Mouse (Mus musculus) C2C12 (cell line): ENCODE results near the gene Fkbp6. TPM values are rescaled to one million over a fixed set of nuclear protein-coding genes. Genes with fewer than 3 reads are reported as not detected.

Source experiments
- H3K27me3 ChIP-seq: one replicate; pipeline ENCODE4 v1.6.1; 2011; ENCODE audit not compliant: control insufficient read depth, insufficient read depth, insufficient read length
- H3K36me3 ChIP-seq: one replicate; pipeline ENCODE4 v1.6.1; 2011; ENCODE audit not compliant: control insufficient read depth, insufficient read depth
- H3K4me3 ChIP-seq: one replicate; pipeline ENCODE4 v1.5.1; 2011; ENCODE audit warnings: mild to moderate bottlenecking, control low read depth; ENCODE audit not compliant: poor library complexity, insufficient read depth, severe bottlenecking
- H3K79me2 ChIP-seq: one replicate; pipeline ENCODE4 v1.6.1; 2011; ENCODE audit not compliant: control insufficient read depth, insufficient read depth
- H3K79me3 ChIP-seq: one replicate; pipeline ENCODE4 v1.6.1; 2011; ENCODE audit warnings: low read depth, control low read depth
- H3ac ChIP-seq: one replicate; pipeline ENCODE3; 2011; ENCODE audit warnings: low read depth; ENCODE audit not compliant: control insufficient read depth, insufficient read length
- CEBPB ChIP-seq: IDR thresholded peaks from one replicate; pipeline ENCODE4 v1.6.1; 2011; ENCODE audit warnings: low read depth, mild to moderate bottlenecking, control low read depth, moderate library complexity
- CTCF ChIP-seq: IDR thresholded peaks from one replicate; pipeline ENCODE4 v1.5.1; 2011; ENCODE audit not compliant: control insufficient read depth, insufficient read depth, insufficient read length
- FOSL1 ChIP-seq: IDR thresholded peaks from one replicate; pipeline ENCODE4 v1.8.0; 2011; ENCODE audit warnings: mild to moderate bottlenecking, low read length; ENCODE audit not compliant: poor library complexity, insufficient read depth, severe bottlenecking
- MAX ChIP-seq: IDR thresholded peaks from one replicate; pipeline ENCODE4 v1.6.1; 2011; ENCODE audit warnings: mild to moderate bottlenecking, control low read depth
- MYOD1 ChIP-seq: IDR thresholded peaks from one replicate; pipeline ENCODE4 v1.6.1; 2011; ENCODE audit warnings: low read depth; ENCODE audit not compliant: control insufficient read depth, insufficient read length
- MYOG ChIP-seq: IDR thresholded peaks from one replicate; pipeline ENCODE4 v1.6.1; 2011; ENCODE audit not compliant: control insufficient read depth, insufficient read length; ENCODE audit errors: extremely low read depth
- USF1 ChIP-seq: IDR thresholded peaks from one replicate; pipeline ENCODE4 v1.6.1; 2011; ENCODE audit warnings: low read depth, mild to moderate bottlenecking, control low read depth, moderate library complexity
- polyA plus RNA-seq: library from polyadenylated mRNA; unstranded; fragments of >200 nt; fragmentation: generic; extraction: Trizol; gene quantifications from one replicate; pipeline ENCODE4 v1.2.1, GENCODE M21; 2012; ENCODE audit warnings: missing spikeins

Gene Fkbp6
- polyA plus RNA-seq, 1 experiment: not detected

- Histone ChIP-seq H3K36me3 (no peaks in the 10 kb centered on the region), H3K79me3 (no peaks in the 10 kb centered on the region), H3K79me2 (no peaks in the 10 kb centered on the region), H3K27me3 (peaks cover 65% of the 10 kb centered on the region), H3ac (no peak overlapping the region), H3K4me3 (no peak overlapping the region)
- TF ChIP-seq MYOD1: no peak
- no peak for TF ChIP-seq MAX
- TF ChIP-seq FOSL1: no peak
- TF ChIP-seq CTCF: no peak
- no peak for TF ChIP-seq USF1
- no peak for TF ChIP-seq CEBPB
- no peak for TF ChIP-seq MYOG
These were observed 2.3 kb downstream of the Fkbp6 start for GRCm38 (mm10) chr5:135347511-135348011.

DNA sequence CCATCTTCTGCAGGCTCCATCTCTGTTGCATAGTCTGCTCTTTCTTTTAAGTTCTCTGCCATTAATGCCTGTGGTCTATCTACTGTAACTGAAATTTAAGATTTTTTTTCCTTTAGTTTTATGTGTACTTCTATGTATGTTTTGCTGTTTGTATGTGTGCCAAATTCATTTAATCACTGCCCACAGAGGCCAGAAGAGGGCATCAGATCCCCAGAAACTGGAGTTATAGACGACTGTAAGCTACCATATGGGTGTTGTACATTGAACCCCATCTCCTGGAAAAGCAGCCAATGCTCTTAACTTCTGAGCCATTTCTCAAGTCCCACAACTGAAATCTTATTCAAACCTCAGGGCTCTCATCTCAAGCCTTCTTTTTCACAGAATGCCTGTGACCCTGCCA lies 3.4 kb downstream of the Fkbp6 start:
- TF ChIP-seq MYOD1: no peak
- no peak for TF ChIP-seq MYOG
- no peak for TF ChIP-seq MAX

DNA sequence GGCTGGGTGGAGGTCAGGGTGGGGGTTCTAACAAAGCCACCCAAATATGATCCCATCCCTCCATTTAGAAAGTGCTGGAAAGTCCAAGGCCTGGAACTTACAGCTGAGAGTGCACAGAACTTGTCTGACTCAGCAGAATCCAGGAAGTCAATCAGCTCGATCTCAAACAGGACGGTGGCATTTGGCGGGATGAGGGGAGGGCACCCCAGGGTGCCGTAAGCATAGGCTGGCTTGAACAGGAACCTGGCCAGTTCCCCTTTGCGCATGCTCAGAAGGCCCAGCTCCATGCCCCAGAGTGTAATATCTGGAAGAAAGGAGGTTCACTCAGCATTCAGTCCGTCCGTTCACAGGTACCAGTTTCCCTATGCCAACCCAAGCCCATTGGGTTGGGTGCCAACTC lies 3.9 kb downstream of the Fkbp6 start:
- TF ChIP-seq CEBPB: no peak
- H3K79me3 ChIP-seq: no peaks in the 10 kb centered on the region
- H3K36me3 ChIP-seq: no peaks in the 10 kb centered on the region
- H3K79me2 ChIP-seq: no peaks in the 10 kb centered on the region
- no peak overlapping the region for H3K4me3 ChIP-seq
- H3K27me3 ChIP-seq: peaks cover 74% of the 10 kb centered on the region
- H3ac ChIP-seq: no peak overlapping the region

More for the DNA sequence above, 3.4 kb downstream of the Fkbp6 start:
- Histone ChIP-seq H3K27me3 (peaks cover 70% of the 10 kb centered on the region), H3K79me2 (no peaks in the 10 kb centered on the region), H3K36me3 (no peaks in the 10 kb centered on the region), H3K4me3 (no peak overlapping the region), H3K79me3 (no peaks in the 10 kb centered on the region), H3ac (no peak overlapping the region)

GRCm38 (mm10) chr5:135337575-135337974 lies 12.3 kb downstream of the Fkbp6 start:
- H3K36me3 ChIP-seq: no peaks in the 10 kb centered on the region
- H3ac ChIP-seq: no peak overlapping the region
- peaks cover 54% of the 10 kb centered on the region for H3K27me3 ChIP-seq

GRCm38 (mm10) chr5:135331161-135331560 lies 18.7 kb downstream of the Fkbp6 start:
- H3K27me3 ChIP-seq: peaks cover 19% of the 10 kb centered on the region
- TF ChIP-seq CTCF (no peak), USF1 (no peak), MAX (no peak), FOSL1 (no peak), MYOD1 (no peak), MYOG (no peak), CEBPB (no peak)
- no peaks in the 10 kb centered on the region for H3K79me3 ChIP-seq
- no peaks in the 10 kb centered on the region for H3K36me3 ChIP-seq
- no peak overlapping the region for H3ac ChIP-seq
- no peaks in the 10 kb centered on the region for H3K79me2 ChIP-seq
- no peak overlapping the region for H3K4me3 ChIP-seq

More at GRCm38 (mm10) chr5:135337575-135337974, 12.3 kb downstream of the Fkbp6 start:
- H3K4me3 ChIP-seq: no peak overlapping the region
- TF ChIP-seq CEBPB: no peak
- no peak for TF ChIP-seq USF1
- TF ChIP-seq CTCF: no peak
- no peak for TF ChIP-seq MYOG
- no peak for TF ChIP-seq MAX
- no peak for TF ChIP-seq FOSL1
- TF ChIP-seq MYOD1: no peak
- no peaks in the 10 kb centered on the region for H3K79me2 ChIP-seq
- H3K79me3 ChIP-seq: no peaks in the 10 kb centered on the region

GRCm38 (mm10) chr5:135330201-135330600 lies 19.6 kb downstream of the Fkbp6 start:
- Histone ChIP-seq H3ac (no peak overlapping the region), H3K79me2 (no peaks in the 10 kb centered on the region), H3K79me3 (no peaks in the 10 kb centered on the region), H3K4me3 (no peak overlapping the region), H3K27me3 (peaks cover 21% of the 10 kb centered on the region), H3K36me3 (no peaks in the 10 kb centered on the region)
- no peak for TF ChIP-seq USF1
- no peak for TF ChIP-seq MYOD1
- no peak for TF ChIP-seq CTCF
- no peak for TF ChIP-seq MAX
- TF ChIP-seq CEBPB: no peak
- no peak for TF ChIP-seq FOSL1
- no peak for TF ChIP-seq MYOG
